Mouse (Mus musculus) CH12.LX (cell line): ENCODE results near the gene Fbxo41. TPM values are rescaled to one million over a fixed set of nuclear protein-coding genes. Genes with fewer than 3 reads are reported as not detected.

Experiments
- DNase-seq: peaks from one replicate; pipeline ENCODE4 v3.0.0-alpha.2; 2013; ENCODE audit errors: extremely low read depth
- H3K27ac ChIP-seq: 2 replicates; pipeline ENCODE4 v1.5.1; 2012; ENCODE audit warnings: low read depth, mild to moderate bottlenecking, control low read depth, moderate library complexity; ENCODE audit not compliant: insufficient read depth
- H3K27me3 ChIP-seq: replicated peaks from 2 replicates; pipeline ENCODE3; 2012; ENCODE audit warnings: inconsistent platforms
- H3K36me3 ChIP-seq, 2 experiments: replicated peaks in 1 of 2; 2 replicates each; pipeline versions ENCODE3 to v1.6.1; 2012; ENCODE audit warnings: inconsistent platforms in 1 of 2, low read length in 1 of 2, mild to moderate bottlenecking in 1 of 2, mixed read lengths in 1 of 2, moderate library complexity in 1 of 2; ENCODE audit not compliant: control insufficient read depth in 1 of 2, insufficient read depth in 1 of 2
- H3K4me1 ChIP-seq, 2 experiments: 2 replicates each; pipeline ENCODE4 v1.6.1; 2012; ENCODE audit warnings: inconsistent platforms in 1 of 2, moderate library complexity in 1 of 2; ENCODE audit not compliant: insufficient read depth in 2 of 2, control insufficient read depth in 1 of 2
- H3K4me2 ChIP-seq: 2 replicates; pipeline ENCODE4 v1.6.1; 2012; ENCODE audit warnings: low read depth, mild to moderate bottlenecking, control low read depth; ENCODE audit not compliant: poor library complexity, insufficient read depth, severe bottlenecking
- H3K4me3 ChIP-seq, 3 experiments: fragments of 150-350 bp in 1 of 3; sonication (generic) in 1 of 3; replicated peaks in 1 of 3; 2 replicates each; pipeline versions ENCODE3 to v1.5.1; 2011 to 2012; ENCODE audit warnings: low read depth in 2 of 3, low read length in 2 of 3, mild to moderate bottlenecking in 2 of 3, moderate library complexity in 2 of 3, control low read depth in 1 of 3, improper control_type of control experiment in 1 of 3, inconsistent platforms in 1 of 3, mixed read lengths in 1 of 3; ENCODE audit not compliant: poor library complexity in 1 of 3
- H3K79me2 ChIP-seq: replicated peaks from 2 replicates; pipeline ENCODE4 v1.6.1; 2012; ENCODE audit warnings: mild to moderate bottlenecking, moderate library complexity; ENCODE audit not compliant: control insufficient read depth, poor library complexity, insufficient read depth, severe bottlenecking; ENCODE audit errors: extremely low read depth
- H3K9ac ChIP-seq: 2 replicates; pipeline ENCODE4 v1.6.1; 2012; ENCODE audit warnings: low read depth, mild to moderate bottlenecking, control low read depth, moderate library complexity; ENCODE audit not compliant: insufficient read depth
- H3K9me3 ChIP-seq: replicated peaks from 2 replicates; pipeline ENCODE3; 2012; ENCODE audit warnings: low read length, inconsistent platforms, mixed read lengths
- BHLHE40 ChIP-seq: IDR thresholded peaks from 2 replicates; pipeline ENCODE4 v1.6.1; 2011; ENCODE audit warnings: mild to moderate bottlenecking, low read depth, low read length, improper control_type of control experiment
- CHD1 ChIP-seq: IDR thresholded peaks from 2 replicates; pipeline ENCODE4 v1.6.1; 2012; ENCODE audit warnings: low read depth, low read length, improper control_type of control experiment, inconsistent platforms
- CHD2 ChIP-seq: IDR thresholded peaks from 2 replicates; pipeline ENCODE4 v1.6.1; 2011; ENCODE audit warnings: low read length, improper control_type of control experiment
- CTCF ChIP-seq, 2 experiments: IDR thresholded peaks in 1 of 2; conservative IDR thresholded peaks in 1 of 2; 2 replicates each; pipeline ENCODE4 v1.5.1; 2011 to 2012; ENCODE audit warnings: low read depth in 2 of 2, low read length in 2 of 2, improper control_type of control experiment in 1 of 2, inconsistent platforms in 1 of 2, mild to moderate bottlenecking in 1 of 2, moderate library complexity in 1 of 2
- E2F4 ChIP-seq: IDR thresholded peaks from 2 replicates; pipeline ENCODE4 v1.6.1; 2011; ENCODE audit warnings: low read depth, low read length, improper control_type of control experiment; ENCODE audit not compliant: insufficient replicate concordance
- ELF1 ChIP-seq: IDR thresholded peaks from 2 replicates; pipeline ENCODE4 v1.6.1; 2014; ENCODE audit warnings: low read depth, mild to moderate bottlenecking, inconsistent platforms, low read length, improper control_type of control experiment
- HCFC1 ChIP-seq: IDR thresholded peaks from 2 replicates; pipeline ENCODE4 v1.6.1; 2012; ENCODE audit warnings: low read depth, mild to moderate bottlenecking, inconsistent platforms, low read length, improper control_type of control experiment
- KAT2A ChIP-seq: IDR thresholded peaks from 2 replicates; pipeline ENCODE4 v1.6.1; 2012; ENCODE audit warnings: low read length, improper control_type of control experiment, inconsistent platforms; ENCODE audit not compliant: insufficient replicate concordance
- MAFK ChIP-seq: IDR thresholded peaks from 2 replicates; pipeline ENCODE4 v1.6.1; 2011; ENCODE audit warnings: low read length, improper control_type of control experiment; ENCODE audit not compliant: insufficient replicate concordance
- MAX ChIP-seq: IDR thresholded peaks from 2 replicates; pipeline ENCODE4 v1.6.1; 2011; ENCODE audit warnings: low read length, improper control_type of control experiment
- MEF2A ChIP-seq: IDR thresholded peaks from 2 replicates; pipeline ENCODE4 v1.6.1; 2014; ENCODE audit warnings: low read depth, mild to moderate bottlenecking, inconsistent platforms, low read length, improper control_type of control experiment, borderline replicate concordance
- MXI1 ChIP-seq: IDR thresholded peaks from 2 replicates; pipeline ENCODE4 v1.6.1; 2011; ENCODE audit warnings: mild to moderate bottlenecking, low read depth, low read length, improper control_type of control experiment
- MYC ChIP-seq: IDR thresholded peaks from 2 replicates; pipeline ENCODE4 v1.6.1; 2011; ENCODE audit warnings: low read depth, mild to moderate bottlenecking, improper control_type of control experiment, low read length
- POLR2A ChIP-seq: IDR thresholded peaks from 2 replicates; pipeline ENCODE4 v1.6.1; 2011; ENCODE audit warnings: low read depth, mild to moderate bottlenecking, improper control_type of control experiment, low read length
- POLR2AphosphoS2 ChIP-seq: IDR thresholded peaks from 2 replicates; pipeline ENCODE4 v1.6.1; 2011; ENCODE audit warnings: low read depth, low read length, improper control_type of control experiment
- RCOR1 ChIP-seq: conservative IDR thresholded peaks from 2 replicates; pipeline ENCODE4 v1.6.1; 2012; ENCODE audit warnings: low read depth, mild to moderate bottlenecking, inconsistent platforms, low read length, improper control_type of control experiment
- SMC3 ChIP-seq: IDR thresholded peaks from 2 replicates; pipeline ENCODE4 v1.6.1; 2011; ENCODE audit warnings: low read depth, low read length, improper control_type of control experiment
- TBP ChIP-seq: conservative IDR thresholded peaks from 2 replicates; pipeline ENCODE4 v1.6.1; 2011; ENCODE audit warnings: low read depth, low read length, improper control_type of control experiment
- TCF12 ChIP-seq: IDR thresholded peaks from 2 replicates; pipeline ENCODE4 v1.6.1; 2014; ENCODE audit warnings: low read depth, mild to moderate bottlenecking, inconsistent platforms, low read length, improper control_type of control experiment
- USF1 ChIP-seq: IDR thresholded peaks from 2 replicates; pipeline ENCODE4 v1.6.1; 2014; ENCODE audit warnings: low read depth, mild to moderate bottlenecking, inconsistent platforms, low read length, improper control_type of control experiment
- dilution Hi-C: fragments of 300-500 bp; cut with MboI; formaldehyde crosslinking; loops from 2 replicates; pipeline ENCODE4 v1.14.3; 2020; ENCODE audit warnings: low sequenced_read_pairs; ENCODE audit not compliant: extremely low pct_unique_long_range_greater_than_20kb, extremely low pct_ligation_motif_present
- in situ Hi-C: fragments of 300-500 bp; cut with MboI; formaldehyde crosslinking; loops from 3 replicates; pipeline ENCODE4 v1.14.3; 2019; ENCODE audit warnings: low sequenced_read_pairs, low pct_ligation_motif_present, low pct_unique_long_range_greater_than_20kb, mixed read lengths
- polyA plus RNA-seq: library from polyadenylated mRNA; unstranded; fragments of >175 nt; gene quantifications from 2 replicates; pipeline ENCODE4 v1.2.1, GENCODE M21; 2012; ENCODE audit warnings: low read depth; ENCODE audit not compliant: insufficient read length
- total RNA-seq, 2 experiments: library from RNA; depleted of rRNA; stranded (reverse); fragments of 300-350 nt in 1 of 2; fragments of >200 nt in 1 of 2; gene quantifications; 2 replicates each; pipeline ENCODE4 v1.2.3; 2012 to 2014

Gene Fbxo41
- total and polyA plus RNA-seq, 3 experiments: 0.04 TPM; not detected in 2

- no peaks in the 10 kb centered on the region for H3K4me1 ChIP-seq
- no peak overlapping the region for H3K4me3 ChIP-seq
- H3K27me3 ChIP-seq: no peaks in the 10 kb centered on the region
- H3K79me2 ChIP-seq: no peaks in the 10 kb centered on the region
- TF ChIP-seq BHLHE40 (no peak), SMC3 (no peak), USF1 (no peak), MEF2A (no peak), MYC (no peak), MAFK (no peak)
- H3K4me2 ChIP-seq: no peak overlapping the region
- in situ Hi-C loops: no loop called here
- peaks cover 65 to 94% of the 10 kb centered on the region in 2 experiments for H3K36me3 ChIP-seq
- no peak overlapping the region for H3K27ac ChIP-seq
- DNase-seq: no peak
- dilution Hi-C loops: no loop called here
- no peak overlapping the region for H3K9ac ChIP-seq
- no peaks in the 10 kb centered on the region for H3K9me3 ChIP-seq
Measured at GRCm38 (mm10) chr6:85444266-85444965, 58.4 kb downstream of the Fbxo41 start.

GRCm38 (mm10) chr6:85443488-85444233 lies 59.1 kb downstream of the Fbxo41 start:
- in situ Hi-C loops: no loop called here
- Histone ChIP-seq H3K4me3 (no peak overlapping the region), H3K9me3 (no peaks in the 10 kb centered on the region), H3K4me2 (no peak overlapping the region), H3K4me1 (no peaks in the 10 kb centered on the region), H3K79me2 (no peaks in the 10 kb centered on the region), H3K36me3 (peaks cover 72 to 99% of the 10 kb centered on the region in 2 experiments), H3K9ac (no peak overlapping the region), H3K27ac (no peak overlapping the region), H3K27me3 (no peaks in the 10 kb centered on the region)
- DNase-seq: no peak
- dilution Hi-C loops: no loop called here
- TF ChIP-seq CTCF (conservative IDR thresholded peaks at IDR 0.05 in 1 of 2, IDR thresholded peaks at IDR 0.05 in 1 of 2; ENCODE audit: low read depth in 2 of 2, low read length in 2 of 2) (no peak), ELF1 (no peak), E2F4 (no peak), RCOR1 (no peak), CHD1 (no peak), CHD2 (no peak), MXI1 (no peak), POLR2A (no peak), MEF2A (no peak), TCF12 (no peak), TBP (no peak), POLR2AphosphoS2 (no peak), KAT2A (no peak), HCFC1 (no peak), MAX (no peak)
